Mouse (Mus musculus) G1E (cell line): Measurements from ENCODE around the gene Dnajb9. TPM values are rescaled to one million over a fixed set of nuclear protein-coding genes. Genes with fewer than 3 reads are reported as not detected.
A peak's percentile ranks its signal among the peaks of the same experiment; 100 is the strongest.

Source experiments
- ATAC-seq: 2 replicates; pipeline ENCODE4 v1.8.0; 2016; ENCODE audit warnings: mild to moderate bottlenecking; ENCODE audit not compliant: insufficient number of reproducible peaks, poor library complexity, low FRiP score, severe bottlenecking; ENCODE audit errors: extremely low read depth
- DNase-seq: peaks from one replicate; pipeline ENCODE4 v3.0.0; 2012; ENCODE audit warnings: low spot score
- H3K27me3 ChIP-seq: 2 replicates; pipeline ENCODE4 v1.6.1; 2012; ENCODE audit warnings: mild to moderate bottlenecking, low read length, inconsistent platforms; ENCODE audit not compliant: insufficient read depth
- H3K36me3 ChIP-seq: replicated peaks from 2 replicates; pipeline ENCODE3; 2012; ENCODE audit warnings: mild to moderate bottlenecking, inconsistent platforms
- H3K4me1 ChIP-seq: 2 replicates; pipeline ENCODE4 v1.6.1; 2012; ENCODE audit warnings: low read depth, low read length, inconsistent platforms, mixed read lengths; ENCODE audit not compliant: insufficient read depth
- H3K4me3 ChIP-seq: 2 replicates; pipeline ENCODE4 v1.5.1; 2012; ENCODE audit warnings: low read depth, mild to moderate bottlenecking, inconsistent platforms, low read length, moderate library complexity, mixed read lengths
- H3K9me3 ChIP-seq: replicated peaks from 2 replicates; pipeline ENCODE4 v1.6.1; 2012; ENCODE audit warnings: inconsistent platforms
- CTCF ChIP-seq: IDR thresholded peaks from 2 replicates; pipeline ENCODE4 v1.5.1; 2012; ENCODE audit warnings: low read depth, low read length, inconsistent platforms, mixed read lengths
- GATA1 ChIP-seq: IDR thresholded peaks from 2 replicates; pipeline ENCODE4 v1.6.1; 2012; ENCODE audit warnings: borderline replicate concordance, low read length, inconsistent platforms, mixed read lengths
- GATA2 ChIP-seq: IDR thresholded peaks from 2 replicates; pipeline ENCODE4 v1.6.1; 2012; ENCODE audit warnings: low read depth, low read length, inconsistent platforms, borderline replicate concordance
- POLR2AphosphoS5 ChIP-seq: IDR thresholded peaks from 2 replicates; pipeline ENCODE4 v1.6.1; 2012; ENCODE audit warnings: low read depth, low read length, inconsistent platforms; ENCODE audit not compliant: insufficient replicate concordance
- TAL1 ChIP-seq: conservative IDR thresholded peaks from 2 replicates; pipeline ENCODE4 v1.6.1; 2012; ENCODE audit warnings: low read depth, low read length, inconsistent platforms, mixed read lengths
- polyA plus RNA-seq: library from polyadenylated mRNA; stranded (reverse); fragments of >175 nt; gene quantifications from 2 replicates; pipeline ENCODE4 v1.2.3, GENCODE M21; 2012
- total RNA-seq, 2 experiments: library from RNA; stranded (forward) in 1 of 2; stranded (reverse) in 1 of 2; fragments of 200-1000 nt in 1 of 2; fragments of >200 nt in 1 of 2; fragmentation: Nextera tagmentation in 1 of 2; gene quantifications; 2 replicates each; pipeline ENCODE4 v1.2.3; 2014 to 2017

Gene Dnajb9
- total and polyA plus RNA-seq, 3 experiments = 4.9 to 72.0 (median 30.5) TPM

DNA sequence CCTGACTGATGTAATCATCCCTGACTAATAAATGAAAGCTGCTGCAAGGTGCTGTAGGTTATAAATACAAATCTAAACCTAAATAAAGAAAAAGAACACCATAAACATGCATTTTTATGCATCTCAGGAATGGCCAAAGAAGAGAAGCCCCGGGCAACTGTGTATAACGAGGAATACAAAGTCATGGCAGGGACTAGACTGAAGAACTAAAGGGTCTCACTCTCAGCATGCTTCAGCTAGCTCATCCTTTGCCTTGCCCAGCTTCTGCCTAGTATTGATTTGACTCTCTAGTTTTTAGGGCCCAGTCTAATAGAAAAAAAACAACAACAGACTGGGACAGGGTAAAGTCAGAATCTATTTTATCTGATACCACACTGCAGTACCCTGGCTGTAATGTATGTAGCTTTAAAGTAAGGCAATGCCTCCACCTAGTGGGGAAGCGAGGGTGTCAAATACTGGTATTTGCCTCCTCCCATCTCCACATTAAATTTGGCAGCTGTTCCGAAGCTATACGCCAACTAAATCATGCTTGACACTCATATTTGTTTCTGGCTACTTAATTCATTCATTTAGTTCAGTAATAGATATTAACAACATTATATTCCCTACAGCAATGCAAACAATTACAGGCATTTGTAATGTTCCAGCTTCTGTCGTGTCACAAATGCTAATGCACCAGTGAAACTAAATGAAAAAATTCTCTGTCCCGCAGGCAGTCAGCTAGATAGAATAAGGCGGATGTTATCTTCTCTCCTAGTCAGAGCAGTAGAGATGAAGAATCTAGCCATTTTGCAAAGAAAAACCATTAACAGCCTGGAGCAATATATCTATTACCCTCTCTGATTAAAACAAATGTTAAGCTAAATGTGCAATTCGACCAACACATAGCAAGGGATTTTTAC is 28.8 kb downstream of the Dnajb9 start:
- Histone ChIP-seq H3K27me3 (no peaks in the 10 kb centered on the region), H3K4me1 (peaks cover 2% of the 10 kb centered on the region; the same call in 1 of the 2 replicates), H3K36me3 (no peaks in the 10 kb centered on the region), H3K9me3 (no peaks in the 10 kb centered on the region), H3K4me3 (no peak overlapping the region)
- TF ChIP-seq TAL1 = no peak
- no peak for TF ChIP-seq CTCF
- no peak for TF ChIP-seq GATA2
- TF ChIP-seq POLR2AphosphoS5 = no peak
- TF ChIP-seq GATA1 = no peak
- peak; percentile 69 for ATAC-seq
- DNase-seq = peak; percentile 5

DNA sequence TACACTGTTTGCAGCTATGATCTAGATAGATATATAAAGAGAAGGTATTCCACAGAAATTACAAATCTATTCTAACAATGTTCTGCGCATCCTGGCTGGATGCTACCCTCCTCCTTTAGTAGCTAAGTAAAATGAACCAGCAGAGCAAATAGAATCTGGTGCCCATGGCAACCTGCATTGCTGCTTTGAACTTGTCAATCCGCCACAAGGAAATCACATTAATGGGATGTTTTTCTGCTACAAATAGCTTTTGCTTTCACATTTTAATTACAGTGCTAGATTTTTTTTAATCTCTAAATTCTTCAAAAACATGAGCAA is 33.1 kb downstream of the Dnajb9 start:
- H3K27me3 ChIP-seq = 0 out of 2 replicates have a peak, but pooled peaks cover 2% of the 10 kb centered on the region
- ATAC-seq (no peak), DNase-seq (no peak)
- H3K4me3 ChIP-seq = no peak overlapping the region
- H3K36me3 ChIP-seq = no peaks in the 10 kb centered on the region
- peaks cover 4% of the 10 kb centered on the region; the same call in 1 of the 2 replicates for H3K4me1 ChIP-seq
- no peaks in the 10 kb centered on the region for H3K9me3 ChIP-seq
- TF ChIP-seq POLR2AphosphoS5 (no peak), CTCF (no peak), GATA1 (no peak), GATA2 (no peak), TAL1 (no peak)

DNA sequence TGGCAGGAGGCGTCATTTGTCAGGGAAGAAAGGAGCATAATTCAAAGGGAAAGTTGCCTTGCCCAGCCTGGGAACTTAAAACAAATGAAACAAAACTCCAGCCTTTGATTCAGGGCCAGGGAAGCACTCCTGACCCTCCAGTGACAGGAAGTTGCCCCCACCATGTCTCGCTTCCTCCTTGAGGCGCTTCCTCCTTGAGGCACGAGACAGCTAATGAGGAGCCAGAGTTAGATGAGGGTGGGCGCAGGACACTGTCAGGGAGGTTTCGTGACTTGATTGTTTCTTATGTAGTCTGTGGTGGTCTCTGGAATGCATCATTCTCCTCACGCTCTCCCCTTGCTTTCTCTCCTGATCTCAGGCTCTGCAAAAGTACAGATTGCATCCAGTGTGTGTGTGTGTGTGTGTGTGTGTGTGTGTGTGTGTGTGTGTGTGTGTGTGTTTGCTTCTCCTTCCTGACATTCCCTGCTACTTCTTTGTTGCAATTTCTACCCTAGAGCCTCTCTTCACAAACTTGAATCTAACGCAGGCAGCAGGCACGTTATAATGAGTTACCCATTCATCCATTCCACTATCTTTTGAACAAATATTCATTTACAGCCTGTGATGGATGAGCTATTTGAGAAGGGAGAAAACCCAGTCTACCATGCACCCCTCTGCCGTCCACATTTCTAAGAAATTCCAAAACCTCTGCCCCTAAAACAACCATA is 33.6 kb downstream of the Dnajb9 start:
- DNase-seq (no peak), ATAC-seq (no peak)
- TF ChIP-seq CTCF (no peak), GATA1 (no peak), GATA2 (no peak), POLR2AphosphoS5 (no peak), TAL1 (no peak)
- H3K4me1 ChIP-seq = peaks cover 4% of the 10 kb centered on the region; the same call in 1 of the 2 replicates
- no peaks in the 10 kb centered on the region for H3K9me3 ChIP-seq
- no peak overlapping the region for H3K4me3 ChIP-seq
- no peaks in the 10 kb centered on the region for H3K36me3 ChIP-seq
- H3K27me3 ChIP-seq = 0 out of 2 replicates have a peak, but pooled peaks cover 2% of the 10 kb centered on the region

DNA sequence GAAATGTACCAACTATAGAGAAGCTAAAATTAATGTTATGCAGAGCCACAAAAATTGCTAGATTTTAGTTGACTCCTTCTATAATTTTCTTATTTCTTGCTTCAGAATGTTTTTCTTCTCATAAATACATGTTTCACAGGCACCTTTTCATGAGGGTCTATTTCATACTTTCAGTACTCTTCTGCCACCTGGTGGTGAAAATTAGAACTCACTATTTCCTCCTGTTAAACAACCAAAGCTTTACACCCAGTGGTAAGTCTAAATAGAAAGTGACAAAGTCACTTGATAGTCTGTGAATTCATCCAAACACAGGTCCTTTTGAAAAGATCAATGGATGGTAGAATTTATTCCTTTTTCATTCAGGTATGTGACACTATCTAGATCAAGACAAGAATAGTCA is 43.2 kb downstream of the Dnajb9 start:
- TF ChIP-seq GATA1 (no peak), CTCF (peak; percentile 43; the same call in 1 of the 2 replicates), TAL1 (no peak)
- Histone ChIP-seq H3K9me3 (no peaks in the 10 kb centered on the region), H3K36me3 (no peaks in the 10 kb centered on the region), H3K4me1 (no peaks in the 10 kb centered on the region), H3K4me3 (no peak overlapping the region), H3K27me3 (no peaks in the 10 kb centered on the region)
- peak; percentile 23 for DNase-seq
- peak; percentile 54; the same call in 1 of the 2 replicates for ATAC-seq

DNA sequence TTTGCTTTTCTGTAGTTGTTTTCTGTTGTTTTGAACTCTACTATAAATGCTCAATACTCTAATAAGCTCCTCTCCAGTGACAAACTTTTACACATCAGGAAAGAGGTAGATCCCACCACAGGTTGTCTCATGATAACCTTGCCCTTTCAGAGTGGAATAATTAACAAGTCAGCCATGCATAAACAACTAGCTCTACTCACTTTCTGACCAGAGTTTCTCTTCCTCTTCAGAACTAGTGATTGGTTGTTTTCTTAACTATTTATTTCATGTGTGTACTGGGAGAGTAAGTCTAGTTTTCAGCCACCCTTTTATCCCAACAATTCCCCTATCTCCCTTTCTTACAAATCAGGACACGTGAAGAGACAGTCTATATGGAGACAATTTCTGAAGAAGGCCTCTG is 50.8 kb downstream of the Dnajb9 start:
- Histone ChIP-seq H3K9me3 (no peaks in the 10 kb centered on the region), H3K4me1 (no peaks in the 10 kb centered on the region), H3K36me3 (no peaks in the 10 kb centered on the region), H3K4me3 (no peak overlapping the region), H3K27me3 (no peaks in the 10 kb centered on the region)
- no peak for ATAC-seq
- no peak for DNase-seq
- no peak for TF ChIP-seq TAL1
- TF ChIP-seq GATA1 = no peak
- no peak for TF ChIP-seq POLR2AphosphoS5
- no peak for TF ChIP-seq GATA2
- no peak for TF ChIP-seq CTCF

Other genes starting within 250 kb of the Dnajb9 start
- gene Pnpla8, start 11.0 kb upstream of the Dnajb9 start, total RNA-seq (2014; fragmentation: Nextera tagmentation) = 73.7 and 89.0 TPM in 2 replicates
- 55.0 and 61.8 TPM in 2 replicates for gene Pnpla8, start 11.0 kb upstream of the Dnajb9 start, total RNA-seq (2017)
- 4.0 and 8.6 TPM in 2 replicates for gene Pnpla8, start 11.0 kb upstream of the Dnajb9 start, polyA plus RNA-seq
- not detected in 2 replicates for gene Nrcam, start 118.6 kb upstream of the Dnajb9 start, total RNA-seq (2014; fragmentation: Nextera tagmentation)
- gene Nrcam, start 118.6 kb upstream of the Dnajb9 start, total RNA-seq (2017) = 0.41 and 0.66 TPM in 2 replicates
- 0.01 TPM in 1 of 2 replicates, not detected in the other for gene Nrcam, start 118.6 kb upstream of the Dnajb9 start, polyA plus RNA-seq